Mouse (Mus musculus): ENCODE data around the gene Ung.

Ung gene

GRCm38 (mm10) chr5:114130698-114131520, 723 bp downstream of the Ung start:
- peak; percentile 95 to 97 for DNase-seq (ENCODE audit: low spot score in 2 of 2)

- DNase-seq (ENCODE audit: low spot score in 2 of 2) = peak in 1 of 2 experiments; percentile 65
These were observed 1.3 kb downstream of the Ung start for GRCm38 (mm10) chr5:114131521-114131840.

- no peak for DNase-seq (ENCODE audit: low spot score in 2 of 2)
These were observed 2.7 kb downstream of the Ung start for GRCm38 (mm10) chr5:114132841-114133240.

- DNase-seq (ENCODE audit: low spot score in 2 of 2) = peak; percentile 47 to 78
These were observed 3.9 kb downstream of the Ung start for GRCm38 (mm10) chr5:114134091-114134534.

- no peak for DNase-seq (ENCODE audit: low spot score in 2 of 2)
These were observed 5.3 kb downstream of the Ung start for GRCm38 (mm10) chr5:114135516-114135915.

GRCm38 (mm10) chr5:114137481-114138276, 7.5 kb downstream of the Ung start:
- DNase-seq (ENCODE audit: low spot score in 2 of 2) = no peak

GRCm38 (mm10) chr5:114138277-114139164, 8.3 kb downstream of the Ung start:
- no peak for DNase-seq (ENCODE audit: low spot score in 2 of 2)

- DNase-seq (ENCODE audit: low spot score in 2 of 2) = peak in 1 of 2 experiments; percentile 33
These were observed 9.0 kb downstream of the Ung start for GRCm38 (mm10) chr5:114139175-114139574.

- DNase-seq (ENCODE audit: low spot score in 2 of 2) = no peak
These were observed 16.1 kb downstream of the Ung start, which contains the start of gene Acacb for GRCm38 (mm10) chr5:114146028-114146888. Gene Acacb (plus strand): TSS chr5:114146535.

GRCm38 (mm10) chr5:114147043-114147972, 17.1 kb downstream of the Ung start:
- DNase-seq (ENCODE audit: low spot score in 2 of 2) = no peak

GRCm38 (mm10) chr5:114152359-114153092, 22.3 kb downstream of the Ung start:
- DNase-seq (ENCODE audit: low spot score in 2 of 2) = no peak

GRCm38 (mm10) chr5:114153490-114153889, 23.3 kb downstream of the Ung start:
- no peak for DNase-seq (ENCODE audit: low spot score in 2 of 2)

- DNase-seq (ENCODE audit: low spot score in 2 of 2) = no peak
These were observed 24.6 kb downstream of the Ung start for GRCm38 (mm10) chr5:114154765-114155164.

- DNase-seq (ENCODE audit: low spot score in 2 of 2) = no peak
These were observed 25.2 kb downstream of the Ung start for GRCm38 (mm10) chr5:114155168-114155933.

- no peak for DNase-seq (ENCODE audit: low spot score in 2 of 2)
These were observed 27.1 kb downstream of the Ung start for GRCm38 (mm10) chr5:114157236-114157635.

- no peak for DNase-seq (ENCODE audit: low spot score in 2 of 2)
These were observed 31.2 kb downstream of the Ung start for GRCm38 (mm10) chr5:114161424-114161823.

- DNase-seq (ENCODE audit: low spot score in 2 of 2) = no peak
These were observed 32.1 kb downstream of the Ung start for GRCm38 (mm10) chr5:114162106-114162815.
